Mouse (Mus musculus): ENCODE measurements around the gene Tmbim1. TPM values are rescaled to one million over a fixed set of nuclear protein-coding genes. Genes with fewer than 3 reads are reported as not detected.
"Not testable (repeated sequence)": the region's sequence is repeated elsewhere in the genome, so short reads cannot be mapped to it uniquely, and the experiment has no call there.

Tmbim1 gene
- 10 to 100 TPM; 21.5 to 26.4 TPM for total RNA-seq (2021)

DNA sequence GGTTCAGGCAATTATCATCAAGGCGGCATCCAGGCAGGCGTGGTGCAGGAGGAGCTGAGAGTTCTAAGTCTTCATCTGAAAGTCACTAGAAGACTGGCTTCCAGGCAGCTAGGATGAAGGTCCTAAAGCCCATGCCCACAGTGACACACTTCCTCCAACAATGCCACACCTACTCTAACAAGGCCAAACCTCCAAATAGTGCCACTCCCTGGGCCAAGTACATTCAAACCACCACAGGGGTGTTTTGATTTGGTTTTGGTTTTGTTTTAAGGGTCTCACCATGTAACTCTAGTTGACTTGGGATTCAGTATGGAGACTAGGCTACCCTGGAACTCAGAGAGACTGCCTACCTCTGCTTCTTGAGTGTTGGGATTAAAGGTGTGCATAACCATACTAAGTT, at the start of gene Tmbim1:
TSS of gene Tmbim1 (minus strand) at position 101 of the 400 bp plus-strand sequence.
- intact Hi-C loops (cut with DNase I): no loop called here
- DNase-seq (ENCODE audit: low spot score in 2 of 2): no peak

DNA sequence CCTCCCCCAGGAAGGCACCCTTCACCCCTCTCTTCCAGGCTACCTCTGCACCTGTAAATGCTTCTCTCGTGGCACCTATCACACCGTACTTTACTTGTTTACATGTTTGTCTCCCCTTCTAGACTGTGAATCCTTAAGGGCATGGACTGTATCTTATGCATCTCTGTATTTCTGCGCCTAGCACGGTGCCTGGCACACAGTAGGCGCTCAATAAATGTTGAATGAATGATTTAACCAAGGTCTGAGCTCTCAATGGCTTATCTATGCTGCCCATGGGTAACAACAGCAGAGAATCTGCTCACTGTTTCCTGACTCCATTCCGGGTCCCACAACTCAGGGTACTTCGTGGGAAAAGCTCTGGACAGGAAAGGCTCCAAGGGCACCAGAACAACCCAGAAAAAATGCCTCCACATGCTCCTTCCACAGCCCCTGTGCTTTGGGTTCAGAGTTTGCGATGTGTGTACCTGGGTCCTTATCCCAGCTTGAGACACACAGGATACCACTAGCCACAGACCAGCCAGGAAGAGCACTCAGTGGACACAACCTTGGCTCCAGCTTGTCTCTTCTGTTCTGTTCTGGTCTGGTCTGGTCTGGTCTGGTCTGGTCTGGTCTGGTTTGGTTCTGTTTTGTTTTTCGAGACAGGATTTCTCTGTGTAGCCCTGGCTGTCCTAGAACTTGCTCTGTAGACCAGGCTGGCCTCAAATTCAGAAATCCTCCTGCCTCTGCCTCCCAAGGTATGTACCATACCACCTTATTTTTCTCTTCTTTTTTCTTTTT, 48.2 kb upstream of the Tmbim1 start:
- intact Hi-C loops (cut with DNase I): no loop called here
- no peak for DNase-seq (ENCODE audit: low spot score in 2 of 2)

DNA sequence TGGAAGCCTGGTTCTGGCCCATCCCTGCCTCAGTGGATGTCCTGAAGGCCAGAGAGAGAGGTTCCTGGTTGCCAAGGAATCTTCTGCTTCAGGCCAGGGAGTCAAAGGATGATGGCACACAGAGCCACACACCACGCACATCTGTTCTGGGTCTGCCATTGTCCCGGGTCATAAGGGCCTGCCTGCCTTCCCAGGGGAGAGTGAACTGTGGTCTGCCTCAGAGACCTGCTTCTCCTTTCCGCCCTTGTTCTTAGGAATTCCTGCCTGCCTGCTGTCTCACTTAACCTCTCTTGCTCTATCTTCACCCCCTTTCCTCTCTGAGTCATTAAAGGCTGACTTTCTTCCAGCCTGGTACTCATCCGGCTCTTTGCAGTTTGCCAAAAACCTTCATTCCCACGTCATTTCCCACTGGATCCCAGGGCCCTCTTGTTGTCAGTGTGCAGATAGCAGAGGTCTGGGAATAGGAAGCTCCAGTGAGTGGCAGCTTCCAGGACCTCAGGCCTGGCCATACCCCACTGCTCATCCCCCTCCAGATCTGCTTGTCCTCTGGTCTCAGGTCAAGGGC, 47.2 kb upstream of the Tmbim1 start:
- intact Hi-C loops (cut with DNase I): no loop called here
- no peak for DNase-seq (ENCODE audit: low spot score in 2 of 2)

DNA sequence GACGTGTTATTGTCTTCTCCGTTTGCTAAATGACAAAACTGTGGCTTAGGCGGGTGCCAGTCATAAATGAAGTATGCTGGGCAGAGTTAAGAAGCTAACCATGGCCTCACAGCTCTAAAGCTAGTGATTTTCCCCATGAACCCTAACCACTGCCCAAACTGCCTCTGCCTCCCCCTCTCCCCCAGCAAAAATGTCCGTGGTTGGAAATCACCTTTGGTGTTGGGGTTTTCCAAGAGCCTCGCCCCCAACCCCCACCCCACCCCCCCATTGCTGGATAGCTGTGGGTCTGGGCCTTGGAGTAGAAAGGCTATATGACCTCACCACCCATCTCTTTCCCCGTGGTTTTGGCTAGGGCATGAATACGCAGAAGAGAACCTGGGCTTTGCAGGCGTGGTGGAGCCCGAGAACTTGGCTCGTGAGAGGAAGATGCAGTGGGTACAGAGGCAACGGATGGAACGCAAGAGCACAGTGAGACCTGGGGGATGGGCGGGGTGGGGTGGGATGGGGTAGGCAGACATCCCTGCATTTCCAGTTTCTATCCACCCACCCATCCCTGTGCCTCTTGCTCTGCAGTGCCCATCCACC, 45.9 kb upstream of the Tmbim1 start:
- DNase-seq (ENCODE audit: low spot score in 2 of 2): no peak
- intact Hi-C loops (cut with DNase I): no loop called here

DNA sequence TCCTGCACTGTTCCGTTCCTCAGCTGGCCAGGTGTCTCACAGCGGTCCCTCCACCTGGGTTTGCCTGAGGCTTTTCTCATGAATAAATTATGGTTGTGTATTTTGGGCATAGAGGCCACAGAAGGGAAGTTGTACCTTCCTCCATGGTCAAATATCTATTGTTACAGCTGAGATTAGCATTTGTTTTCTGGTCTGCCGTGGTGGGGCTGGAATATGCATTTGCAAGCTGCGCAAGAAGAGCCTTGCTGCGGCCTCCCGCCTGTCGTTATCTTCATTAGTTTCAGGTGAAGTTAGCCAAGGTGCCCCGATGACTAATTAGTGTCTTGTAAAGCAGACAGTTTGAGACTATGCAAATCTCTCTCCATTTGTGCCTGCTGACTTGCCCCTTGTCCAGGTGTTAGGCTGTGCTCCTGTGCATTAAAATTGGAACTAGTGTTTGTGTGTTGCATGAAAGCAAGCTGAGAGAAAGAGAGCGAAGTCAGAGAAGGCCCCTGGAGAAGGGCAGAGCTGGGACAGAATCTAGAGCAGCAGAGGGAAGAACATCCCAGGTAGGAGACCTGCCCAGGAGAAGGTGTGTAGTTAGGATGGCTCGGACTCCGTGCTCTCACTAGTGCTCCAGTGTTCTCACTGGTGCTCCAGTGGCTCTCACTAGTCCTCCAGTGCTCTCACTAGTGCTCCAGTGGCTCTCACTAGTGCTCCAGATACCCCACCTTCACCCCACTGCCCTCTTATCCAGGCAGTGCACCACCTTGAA, 38.9 kb upstream of the Tmbim1 start:
- intact Hi-C loops (cut with DNase I): no loop called here
- DNase-seq (ENCODE audit: low spot score in 2 of 2): no peak

DNA sequence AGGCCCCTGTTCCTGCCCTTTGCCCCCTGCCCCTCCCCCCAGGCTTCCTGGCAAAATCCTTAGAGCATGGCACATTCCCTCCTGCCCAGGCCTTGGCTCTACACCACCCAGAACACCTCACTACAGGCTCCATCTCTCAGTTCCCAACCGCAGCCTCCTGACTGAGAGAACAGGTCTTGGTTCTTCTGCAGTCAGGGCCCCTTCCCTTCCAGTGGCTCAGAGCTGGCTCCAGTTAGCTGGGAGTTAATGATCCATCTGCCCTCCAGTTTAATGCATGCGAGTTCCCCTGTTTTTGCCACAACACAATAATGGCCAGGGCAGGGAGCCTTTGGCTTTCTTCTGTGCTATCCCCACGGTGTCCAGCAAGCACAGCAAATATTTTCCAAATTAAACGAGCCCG, 37.7 kb upstream of the Tmbim1 start:
- no peak for DNase-seq (ENCODE audit: low spot score in 2 of 2)
- intact Hi-C loops (cut with DNase I): no loop called here

DNA sequence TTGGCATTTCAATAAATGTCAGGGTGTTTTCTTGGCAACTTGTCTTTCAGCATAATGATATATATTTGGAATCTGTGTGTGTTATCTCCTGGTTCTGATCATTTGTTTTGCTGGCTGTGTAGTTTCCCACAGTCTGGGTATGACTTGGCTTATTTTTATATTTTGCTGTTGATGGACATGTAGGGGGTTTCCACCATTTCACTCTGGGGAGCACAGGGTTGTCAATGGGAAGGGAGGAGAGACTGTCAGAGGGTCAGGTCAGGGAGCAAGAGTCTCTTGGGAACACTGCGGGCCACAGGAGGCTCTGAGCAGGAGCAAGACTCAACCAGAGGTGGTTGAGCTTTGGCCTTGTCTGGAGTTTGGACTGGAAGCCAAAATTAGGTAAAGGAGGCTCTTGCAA, 36.9 kb upstream of the Tmbim1 start:
- no peak for DNase-seq (ENCODE audit: low spot score in 2 of 2)
- intact Hi-C loops (cut with DNase I): no loop called here

DNA sequence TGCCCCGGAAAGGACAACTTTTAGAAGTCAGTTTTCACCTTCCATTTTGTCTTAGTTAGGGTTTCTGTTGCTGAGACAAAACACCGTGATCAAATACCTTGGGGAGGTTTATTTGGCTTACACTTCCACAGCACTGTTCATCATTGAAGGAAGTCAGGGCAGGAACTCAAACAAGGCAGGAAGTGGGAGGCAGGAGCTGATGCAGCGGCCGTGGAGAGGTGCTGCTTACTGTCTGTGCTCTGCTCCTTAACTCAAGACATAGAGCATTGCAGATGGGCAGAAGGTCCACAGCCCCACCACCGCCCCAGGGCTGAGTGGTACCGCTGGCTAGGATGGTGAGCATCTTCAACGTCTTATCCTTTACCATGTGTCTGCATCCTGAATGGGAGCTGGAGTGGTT, 36.5 kb upstream of the Tmbim1 start:
- no peak for DNase-seq (ENCODE audit: low spot score in 2 of 2)
- intact Hi-C loops (cut with DNase I): no loop called here

DNA sequence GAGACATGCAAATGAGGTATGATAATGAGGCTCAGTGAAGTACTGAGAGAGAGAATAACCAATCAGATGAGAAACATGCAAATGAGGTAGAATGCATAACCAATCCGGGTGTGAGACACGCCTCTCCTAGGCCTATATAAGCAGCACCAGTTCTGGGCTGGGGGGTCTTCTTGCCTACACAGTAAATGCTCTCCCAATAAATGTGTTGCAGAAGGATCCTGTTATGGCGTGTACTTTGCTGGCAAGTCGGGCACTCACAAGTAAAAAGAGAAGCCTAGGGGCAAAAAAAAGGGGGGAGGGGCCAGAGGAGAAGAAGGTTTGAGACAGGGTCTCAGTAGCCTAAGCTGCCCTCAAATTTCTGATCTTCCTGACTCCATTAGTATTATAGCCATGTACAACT, 35.6 kb upstream of the Tmbim1 start:
- intact Hi-C loops (cut with DNase I): not testable (repeated sequence)

DNA sequence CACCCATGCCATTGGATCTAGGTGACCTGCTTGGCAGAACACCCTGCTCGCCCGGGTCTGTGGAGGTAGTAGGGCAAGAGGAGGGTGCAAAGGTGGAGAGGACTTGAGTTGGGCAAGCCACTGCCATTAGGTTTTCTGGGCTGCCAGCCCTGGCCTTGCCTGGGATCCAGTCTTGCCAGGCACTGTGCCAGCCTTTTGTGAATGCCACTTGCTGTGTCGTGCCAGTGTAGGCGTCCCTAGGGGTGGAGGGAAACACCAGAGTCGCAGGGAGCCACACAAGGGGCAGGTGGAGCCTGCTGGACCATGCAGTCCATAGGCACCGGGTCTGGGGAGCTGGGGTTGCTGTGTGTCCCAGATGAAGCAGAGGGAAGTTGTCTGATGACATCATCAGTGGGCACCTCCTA, 34.9 kb upstream of the Tmbim1 start:
- peak; percentile 41 to 42 for DNase-seq (ENCODE audit: low spot score in 2 of 2)
- intact Hi-C loops (cut with DNase I): no loop called here

More for the DNA sequence above, 35.6 kb upstream of the Tmbim1 start:
- not testable (repeated sequence) for DNase-seq (ENCODE audit: low spot score in 2 of 2)

DNA sequence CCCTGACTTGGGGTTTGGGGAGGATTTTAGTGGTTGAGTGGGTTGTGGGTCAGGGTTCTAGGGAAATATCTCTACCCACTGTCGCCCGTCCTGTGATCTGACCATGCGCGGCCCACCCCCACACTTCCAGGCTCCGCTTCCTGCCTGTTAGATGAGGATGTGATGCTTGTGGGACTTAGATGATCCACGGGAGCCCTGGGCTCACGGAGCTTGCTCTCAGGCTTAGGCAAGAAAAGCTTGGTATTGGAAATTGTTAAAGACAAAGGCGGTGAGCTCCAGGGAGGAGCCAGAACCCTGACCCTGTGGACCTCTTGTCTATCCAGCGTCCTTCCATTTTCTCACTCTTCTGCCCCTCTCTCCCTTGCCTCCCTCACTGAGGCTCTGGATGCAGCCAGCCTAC, 34.5 kb upstream of the Tmbim1 start:
- intact Hi-C loops (cut with DNase I): no loop called here
- DNase-seq (ENCODE audit: low spot score in 2 of 2): no peak

DNA sequence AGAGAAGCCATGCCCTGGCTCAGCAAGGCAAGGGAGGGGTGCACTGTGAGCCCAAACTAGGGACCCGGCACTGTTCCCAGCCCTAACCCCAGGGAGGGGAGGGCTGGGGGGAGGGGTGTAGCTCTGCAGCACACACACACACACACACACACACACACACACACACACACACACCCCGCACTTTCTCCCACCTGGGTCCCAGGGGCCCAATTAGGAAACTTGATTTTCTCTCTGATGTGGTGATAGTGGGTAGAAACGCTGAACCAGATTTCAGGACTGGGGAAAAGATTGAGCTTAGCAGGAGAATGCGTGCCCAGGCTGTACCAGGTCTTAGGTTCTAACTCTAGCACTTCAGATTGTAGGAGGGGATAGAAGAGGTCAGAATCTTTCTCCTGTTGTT, 33.2 kb upstream of the Tmbim1 start:
- DNase-seq (ENCODE audit: low spot score in 2 of 2): no peak
- intact Hi-C loops (cut with DNase I): no loop called here

DNA sequence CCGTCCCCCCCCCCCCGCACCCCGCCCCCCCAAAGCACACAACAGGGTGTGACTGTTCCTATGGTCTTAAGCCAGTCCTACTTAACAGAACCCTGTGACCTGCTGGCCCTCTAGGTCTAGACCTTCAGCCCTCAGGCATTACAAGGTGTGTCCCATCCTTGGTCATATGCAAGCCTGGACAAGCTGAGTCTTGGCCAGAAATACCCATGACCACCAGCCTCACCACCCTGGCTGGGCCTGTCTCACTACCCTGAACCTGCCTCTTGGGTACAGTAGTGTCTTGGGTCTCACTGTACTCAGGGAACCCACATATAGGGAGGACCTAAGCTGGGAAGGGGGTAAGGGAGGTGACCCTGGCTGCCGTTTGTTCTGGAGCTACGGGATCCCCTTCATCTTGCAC, 32.6 kb upstream of the Tmbim1 start:
- no peak for DNase-seq (ENCODE audit: low spot score in 2 of 2)

DNA sequence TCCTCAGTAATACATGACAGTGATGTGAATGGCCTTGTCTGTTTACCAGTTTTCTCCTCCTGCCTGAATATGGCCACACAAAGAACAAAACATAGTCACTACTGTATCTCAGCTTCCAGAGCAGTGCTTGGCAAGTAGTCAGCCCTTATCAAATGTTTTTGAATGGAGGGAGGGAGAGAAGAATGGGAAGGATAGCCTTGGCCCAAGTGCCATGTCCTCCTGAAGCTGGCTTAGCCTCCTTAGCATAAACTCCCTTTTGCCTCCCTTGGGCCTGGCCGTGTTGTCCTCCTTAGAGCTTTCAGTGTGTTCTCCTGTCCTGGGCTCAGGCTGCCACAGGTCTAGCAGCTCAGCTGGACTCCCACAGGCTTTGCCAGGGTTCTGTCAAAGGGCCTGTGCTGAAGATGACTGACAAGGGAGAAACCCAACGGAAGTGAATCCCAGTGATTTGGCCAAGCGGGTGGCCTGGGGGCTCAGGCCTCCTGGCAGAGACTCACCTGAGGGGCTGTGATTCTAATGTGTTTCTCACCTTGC, 31.9 kb upstream of the Tmbim1 start:
- DNase-seq (ENCODE audit: low spot score in 2 of 2): no peak
- intact Hi-C loops (cut with DNase I): no loop called here

More for the DNA sequence above, 32.6 kb upstream of the Tmbim1 start:
- intact Hi-C loops (cut with DNase I): no loop called here

DNA sequence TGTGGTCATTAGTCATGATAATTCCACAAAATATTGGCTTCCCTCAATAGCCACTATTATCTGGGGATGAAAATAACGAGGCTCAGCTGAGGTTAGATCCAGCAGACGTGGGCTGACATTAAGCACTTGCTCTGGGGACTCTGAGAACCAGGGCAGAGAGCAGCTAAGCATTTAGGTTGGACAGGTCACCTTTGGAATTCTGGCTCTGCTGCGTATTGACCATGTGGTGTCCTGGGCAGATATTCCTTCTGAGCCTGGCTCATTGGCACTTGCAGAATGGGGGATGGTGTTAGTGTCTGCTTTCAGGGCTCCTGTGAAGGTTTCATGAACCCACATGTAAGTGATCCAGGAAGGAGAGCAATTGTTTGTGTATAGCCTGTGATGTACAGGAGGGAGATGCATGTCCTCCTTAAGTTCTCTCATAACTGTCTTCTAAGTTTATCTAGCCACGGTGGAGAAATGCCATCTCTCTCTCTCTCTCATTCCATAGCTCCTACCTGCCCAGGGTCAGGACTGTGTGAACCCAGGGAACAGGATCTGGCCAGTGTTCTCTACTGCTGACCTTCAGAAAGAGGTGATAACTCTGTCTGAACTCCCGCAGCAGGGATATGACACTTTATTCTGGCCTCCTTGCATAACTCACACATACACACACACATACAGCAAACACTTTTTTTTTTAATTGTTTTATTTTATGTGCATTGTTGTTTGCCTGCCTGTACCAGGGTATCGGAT, 30.2 kb upstream of the Tmbim1 start:
- intact Hi-C loops (cut with DNase I): no loop called here
- DNase-seq (ENCODE audit: low spot score in 2 of 2): no peak

DNA sequence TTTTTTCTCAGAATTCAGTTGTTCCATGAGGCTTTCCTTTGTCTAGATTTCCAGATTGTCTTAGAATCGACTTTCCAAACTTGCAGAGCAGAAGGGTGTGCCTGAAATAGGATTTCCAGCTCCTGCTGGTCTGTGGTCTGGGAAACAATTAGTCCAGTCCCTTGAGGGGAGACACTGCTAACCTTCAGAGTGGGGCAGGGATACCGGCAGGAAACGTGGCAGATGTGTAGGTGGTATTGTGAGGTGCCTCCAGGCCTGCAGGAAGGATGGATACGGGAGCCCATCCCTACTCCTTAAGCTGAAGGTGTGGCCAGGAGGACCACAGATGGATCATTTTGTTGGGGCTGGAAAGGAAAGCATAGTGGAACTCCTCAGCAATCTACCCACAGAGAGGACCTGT, 29.6 kb upstream of the Tmbim1 start:
- intact Hi-C loops (cut with DNase I): no loop called here
- no peak for DNase-seq (ENCODE audit: low spot score in 2 of 2)

DNA sequence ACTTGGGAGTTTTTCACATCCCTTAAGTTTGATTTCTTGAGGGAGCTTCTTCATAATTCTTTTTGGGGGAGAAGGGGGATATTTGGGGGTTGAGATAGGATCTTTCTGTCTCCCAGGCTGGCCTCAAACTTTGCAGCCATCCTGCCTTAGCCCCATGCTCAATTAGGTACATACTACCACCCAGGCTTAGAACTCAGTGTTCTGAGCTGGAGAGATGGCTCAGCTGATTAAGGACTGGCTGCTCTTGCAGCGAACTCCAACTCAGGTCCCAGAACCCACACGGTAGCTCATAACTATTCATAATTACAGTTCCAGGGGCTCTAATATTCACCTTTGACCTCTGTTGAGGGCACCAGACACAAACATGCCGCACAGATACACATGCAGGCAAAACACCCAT, 29.2 kb upstream of the Tmbim1 start:
- intact Hi-C loops (cut with DNase I): loop anchor here (5.0 kb wide), 1 partner anchor 53 kb away; no protein-coding TSS in a partner anchor
- no peak for DNase-seq (ENCODE audit: low spot score in 2 of 2)

DNA sequence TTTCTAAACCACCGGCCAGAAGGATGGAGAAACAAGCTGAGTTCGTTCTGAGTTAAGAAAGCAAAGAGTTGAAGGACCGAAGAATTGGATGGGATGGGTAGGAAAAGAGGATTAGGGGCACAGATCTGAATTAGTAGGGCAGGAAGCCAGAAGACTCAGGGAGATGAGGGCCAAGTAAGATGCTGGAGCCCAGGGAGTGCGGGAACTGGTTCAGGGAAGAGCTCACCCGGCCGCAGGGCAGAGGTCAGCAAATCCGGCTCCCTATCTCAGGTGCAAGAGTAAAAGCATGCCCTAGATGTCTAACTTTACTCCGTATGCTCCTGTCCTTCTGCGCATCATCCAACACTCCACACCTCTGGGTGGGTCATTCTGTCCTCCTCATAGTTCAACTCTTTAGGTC, 27.5 kb upstream of the Tmbim1 start:
- no peak for DNase-seq (ENCODE audit: low spot score in 2 of 2)
- intact Hi-C loops (cut with DNase I): loop anchor here (5.0 kb wide), 1 partner anchor 54 kb away; no protein-coding TSS in a partner anchor

DNA sequence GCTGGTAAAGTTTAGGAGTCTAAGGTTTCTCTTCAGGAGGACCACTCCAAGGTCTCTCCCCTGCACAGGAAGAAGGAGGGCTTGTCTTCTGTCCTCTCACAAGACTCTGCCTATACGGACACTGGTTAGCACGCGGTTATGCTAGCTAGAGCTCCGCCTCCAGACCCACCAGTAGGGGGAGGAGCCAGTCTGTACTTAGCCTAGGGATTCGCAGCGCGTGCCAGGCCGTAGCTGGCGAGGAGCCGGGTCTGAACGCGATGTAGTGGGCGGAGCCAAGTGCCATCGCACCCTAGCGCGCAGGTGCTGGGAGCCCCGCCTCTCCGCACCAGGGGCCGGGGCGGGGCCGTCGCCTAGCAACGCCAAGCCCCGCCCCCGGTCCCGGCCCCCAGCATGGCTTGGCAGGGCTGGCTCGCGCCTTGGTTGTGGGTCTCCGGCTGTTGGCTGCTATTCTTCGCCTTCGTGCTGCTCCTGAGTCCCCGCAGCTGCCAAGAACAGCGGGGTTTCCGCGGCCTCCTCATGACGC, 26.9 kb upstream of the Tmbim1 start:
- peak; percentile 94 to 97 for DNase-seq (ENCODE audit: low spot score in 2 of 2)
- intact Hi-C loops (cut with DNase I): loop anchor here (5.0 kb wide), 1 partner anchor 55 kb away; no protein-coding TSS in a partner anchor

All from left cerebral cortex, postnatal 36 days (tissue).